Mouse (Mus musculus): ENCODE measurements around the gene Inava. TPM values are rescaled to one million over a fixed set of nuclear protein-coding genes. Genes with fewer than 3 reads are reported as not detected.

Inava gene
- total and polyA plus RNA-seq, 3 experiments: 0.29 TPM; not detected in 2

DNA sequence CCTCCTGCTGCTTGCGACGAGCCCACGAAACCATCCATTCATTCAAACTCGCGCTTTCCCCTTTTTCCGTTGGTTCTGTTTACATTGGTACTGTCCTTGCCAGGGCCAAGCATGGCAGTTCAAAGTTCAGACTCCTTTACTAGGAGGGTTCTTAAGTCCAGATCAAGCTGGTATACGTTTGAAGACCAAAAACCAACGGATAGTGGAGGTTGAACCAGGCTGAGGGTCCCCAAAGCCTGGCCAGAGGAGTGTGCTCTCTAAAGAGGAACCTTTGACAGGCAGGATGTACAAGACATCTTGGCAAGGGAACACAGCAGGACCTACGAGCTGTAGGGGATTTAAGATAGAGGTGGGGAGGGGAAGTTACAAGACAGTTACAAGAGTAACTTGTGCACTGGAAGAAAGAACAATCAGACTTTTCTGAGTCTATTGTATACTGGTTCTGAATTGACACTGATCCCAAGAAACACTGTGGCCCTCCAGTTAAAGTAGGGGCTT is 580 bp upstream of the Inava start:
- no peak for DNase-seq
- TF ChIP-seq POLR2A (IDR thresholded peaks at IDR 0.05; ENCODE audit: insufficient read depth, low read depth, low read length) (no peak), CTCF (IDR thresholded peaks at IDR 0.05) (peak; percentile 39), EP300 (IDR thresholded peaks at IDR 0.05; ENCODE audit: insufficient read depth, low read depth, low read length) (no peak)
- 8% methylated on average over 9 of the region's 9 CpGs for WGBS
- no peak overlapping the region for H3K27ac ChIP-seq
- H3K27me3 ChIP-seq (ENCODE audit: control insufficient read depth, insufficient read depth, low read length): peaks cover 11% of the 10 kb centered on the region
- H3K79me2 ChIP-seq (replicated peaks; ENCODE audit: control insufficient read depth, insufficient read depth, low read length): no peaks in the 10 kb centered on the region
- intact Hi-C loops (cut with DNase I): no loop called here
- no peaks in the 10 kb centered on the region for H3K36me3 ChIP-seq (ENCODE audit: control insufficient read depth, insufficient read depth, low read length)
- no peak overlapping the region for H3K9ac ChIP-seq (ENCODE audit: low read depth, low read length)
- peak overlapping the region; percentile 49 for H3K4me3 ChIP-seq
- no peaks in the 10 kb centered on the region for H3K4me1 ChIP-seq (ENCODE audit: control insufficient read depth, insufficient read depth, low read length)

DNA sequence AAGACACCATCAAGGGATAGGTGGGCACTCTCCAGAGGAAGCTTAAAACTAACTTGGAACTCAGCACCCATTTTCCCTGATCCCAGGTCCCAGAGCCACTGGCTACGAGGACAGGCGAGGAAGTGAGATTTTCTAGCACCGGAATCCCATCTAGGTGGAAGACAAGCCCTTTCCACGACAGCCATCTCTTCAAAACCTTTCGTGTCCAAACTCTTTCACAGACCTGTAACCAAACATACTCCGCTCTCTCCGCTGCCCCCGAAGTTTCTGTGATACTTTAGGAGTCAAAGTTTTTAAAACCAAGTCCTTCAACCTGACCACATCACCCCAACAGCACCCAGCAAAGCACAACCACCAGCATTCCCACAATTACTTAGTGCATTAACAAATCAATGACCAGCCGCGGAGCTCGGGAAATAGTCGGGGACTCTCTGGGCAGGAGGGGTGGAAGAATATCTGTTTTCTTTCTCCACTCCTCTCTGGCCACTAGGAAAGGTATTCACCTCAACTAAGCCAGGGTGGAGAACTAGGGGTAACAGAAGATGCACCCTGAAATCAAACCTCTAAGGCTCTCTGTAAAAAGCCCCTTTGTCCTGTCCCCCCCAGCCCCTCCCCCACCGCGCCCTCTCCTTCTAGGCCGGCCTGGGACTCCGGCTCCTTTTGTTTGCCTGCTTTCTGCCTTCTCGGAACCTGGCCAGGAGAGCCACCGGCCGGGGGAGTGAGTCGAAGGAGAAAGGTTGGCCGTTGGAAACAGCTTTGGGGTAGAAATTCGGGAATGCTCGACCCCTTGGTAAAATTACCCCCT is 876 bp downstream of the Inava start:
- H3K4me1 ChIP-seq (ENCODE audit: control insufficient read depth, insufficient read depth, low read length): no peaks in the 10 kb centered on the region
- no peak overlapping the region for H3K27ac ChIP-seq
- no peak overlapping the region for H3K9ac ChIP-seq (ENCODE audit: low read depth, low read length)
- H3K27me3 ChIP-seq (ENCODE audit: control insufficient read depth, insufficient read depth, low read length): peaks cover 11% of the 10 kb centered on the region
- no peak for DNase-seq
- no peaks in the 10 kb centered on the region for H3K79me2 ChIP-seq (replicated peaks; ENCODE audit: control insufficient read depth, insufficient read depth, low read length)
- H3K4me3 ChIP-seq: no peak overlapping the region
- intact Hi-C loops (cut with DNase I): no loop called here
- TF ChIP-seq CTCF (IDR thresholded peaks at IDR 0.05): no peak
- no peak for TF ChIP-seq POLR2A (IDR thresholded peaks at IDR 0.05; ENCODE audit: insufficient read depth, low read depth, low read length)
- no peak for TF ChIP-seq EP300 (IDR thresholded peaks at IDR 0.05; ENCODE audit: insufficient read depth, low read depth, low read length)
- 7% methylated on average over 23 of the region's 23 CpGs for WGBS
- no peaks in the 10 kb centered on the region for H3K36me3 ChIP-seq (ENCODE audit: control insufficient read depth, insufficient read depth, low read length)

DNA sequence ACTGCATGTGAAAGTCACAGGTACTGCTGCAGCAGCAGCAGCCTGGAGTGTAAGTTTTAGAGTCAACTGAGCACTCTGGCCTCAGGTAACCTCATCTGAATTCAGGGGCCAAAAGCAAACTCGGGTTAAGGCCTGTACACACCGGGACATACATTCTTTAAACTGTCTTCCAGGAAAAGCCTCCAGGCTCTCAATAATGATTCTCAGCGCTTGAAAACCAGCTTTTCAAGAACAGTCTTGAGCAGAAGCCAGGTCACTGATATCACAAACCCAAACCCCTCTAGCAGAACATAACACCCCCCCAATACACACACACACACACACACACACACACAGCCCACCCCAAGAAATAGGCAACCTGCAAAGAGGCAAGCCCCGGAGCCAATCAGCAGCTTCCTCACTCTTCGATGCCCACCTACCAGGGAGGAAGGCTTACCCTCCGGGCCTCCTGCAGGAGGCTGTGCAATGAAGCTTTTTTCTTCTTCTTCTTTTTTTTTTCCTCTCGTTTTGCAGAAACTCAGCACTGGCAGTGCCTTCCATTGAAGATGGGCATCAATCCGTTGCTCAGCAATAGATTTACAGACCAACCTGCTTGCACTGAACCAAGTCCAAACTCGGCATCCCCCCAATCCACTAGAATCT is 1.7 kb downstream of the Inava start:
- H3K9ac ChIP-seq (ENCODE audit: low read depth, low read length): no peak overlapping the region
- no peak overlapping the region for H3K4me3 ChIP-seq
- TF ChIP-seq POLR2A (IDR thresholded peaks at IDR 0.05; ENCODE audit: insufficient read depth, low read depth, low read length): no peak
- TF ChIP-seq CTCF (IDR thresholded peaks at IDR 0.05): no peak
- TF ChIP-seq EP300 (IDR thresholded peaks at IDR 0.05; ENCODE audit: insufficient read depth, low read depth, low read length): no peak
- no peak for DNase-seq
- 16% methylated on average over 9 of the region's 9 CpGs for WGBS
- no peak overlapping the region for H3K27ac ChIP-seq
- H3K4me1 ChIP-seq (ENCODE audit: control insufficient read depth, insufficient read depth, low read length): no peaks in the 10 kb centered on the region
- H3K36me3 ChIP-seq (ENCODE audit: control insufficient read depth, insufficient read depth, low read length): no peaks in the 10 kb centered on the region
- intact Hi-C loops (cut with DNase I): no loop called here
- no peaks in the 10 kb centered on the region for H3K79me2 ChIP-seq (replicated peaks; ENCODE audit: control insufficient read depth, insufficient read depth, low read length)
- H3K27me3 ChIP-seq (ENCODE audit: control insufficient read depth, insufficient read depth, low read length): peaks cover 11% of the 10 kb centered on the region

- H3K36me3 ChIP-seq (ENCODE audit: control insufficient read depth, insufficient read depth, low read length): no peaks in the 10 kb centered on the region
- no peak overlapping the region for H3K9ac ChIP-seq (ENCODE audit: low read depth, low read length)
- no peaks in the 10 kb centered on the region for H3K4me1 ChIP-seq (ENCODE audit: control insufficient read depth, insufficient read depth, low read length)
- H3K79me2 ChIP-seq (replicated peaks; ENCODE audit: control insufficient read depth, insufficient read depth, low read length): no peaks in the 10 kb centered on the region
- no peak overlapping the region for H3K4me3 ChIP-seq
- 20% methylated on average over 6 of the region's 6 CpGs for WGBS
- TF ChIP-seq POLR2A (IDR thresholded peaks at IDR 0.05; ENCODE audit: insufficient read depth, low read depth, low read length): no peak
- TF ChIP-seq EP300 (IDR thresholded peaks at IDR 0.05; ENCODE audit: insufficient read depth, low read depth, low read length): no peak
- no peak for TF ChIP-seq CTCF (IDR thresholded peaks at IDR 0.05)
- H3K27me3 ChIP-seq (ENCODE audit: control insufficient read depth, insufficient read depth, low read length): peaks cover 11% of the 10 kb centered on the region
- no peak for DNase-seq
- intact Hi-C loops (cut with DNase I): no loop called here
- H3K27ac ChIP-seq: no peak overlapping the region
Observed at GRCm38 (mm10) chr1:136231596-136231995, 2.5 kb downstream of the Inava start.

DNA sequence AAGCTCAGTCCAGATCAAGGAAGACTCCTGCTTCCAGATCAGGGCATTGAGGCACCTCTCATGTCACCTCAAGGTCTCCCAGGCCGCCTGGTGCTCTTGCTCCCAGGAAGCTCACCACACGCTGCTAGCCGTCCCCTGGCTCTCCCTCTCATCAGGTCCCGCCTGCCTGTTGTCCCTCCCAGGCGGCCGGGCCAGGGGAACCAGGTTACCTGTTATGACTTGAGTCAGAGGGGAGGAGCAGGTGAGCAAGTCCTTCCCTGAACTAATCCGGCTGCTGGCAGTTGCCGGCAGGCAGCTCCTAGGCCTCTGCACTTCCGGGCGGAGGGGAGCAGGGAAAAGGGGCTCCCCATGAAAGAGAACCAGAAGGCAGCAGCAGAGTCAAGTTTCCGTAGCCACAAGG is 3.9 kb downstream of the Inava start:
- TF ChIP-seq CTCF (IDR thresholded peaks at IDR 0.05): no peak
- no peak for TF ChIP-seq EP300 (IDR thresholded peaks at IDR 0.05; ENCODE audit: insufficient read depth, low read depth, low read length)
- TF ChIP-seq POLR2A (IDR thresholded peaks at IDR 0.05; ENCODE audit: insufficient read depth, low read depth, low read length): no peak
- Histone ChIP-seq H3K27me3 (ENCODE audit: control insufficient read depth, insufficient read depth, low read length) (peaks cover 11% of the 10 kb centered on the region), H3K4me3 (no peak overlapping the region), H3K27ac (no peak overlapping the region), H3K4me1 (ENCODE audit: control insufficient read depth, insufficient read depth, low read length) (no peaks in the 10 kb centered on the region), H3K9ac (ENCODE audit: low read depth, low read length) (no peak overlapping the region), H3K36me3 (ENCODE audit: control insufficient read depth, insufficient read depth, low read length) (no peaks in the 10 kb centered on the region), H3K79me2 (replicated peaks; ENCODE audit: control insufficient read depth, insufficient read depth, low read length) (no peaks in the 10 kb centered on the region)
- intact Hi-C loops (cut with DNase I): no loop called here
- DNase-seq: no peak
- WGBS: 75% methylated on average over 11 of the region's 11 CpGs

DNA sequence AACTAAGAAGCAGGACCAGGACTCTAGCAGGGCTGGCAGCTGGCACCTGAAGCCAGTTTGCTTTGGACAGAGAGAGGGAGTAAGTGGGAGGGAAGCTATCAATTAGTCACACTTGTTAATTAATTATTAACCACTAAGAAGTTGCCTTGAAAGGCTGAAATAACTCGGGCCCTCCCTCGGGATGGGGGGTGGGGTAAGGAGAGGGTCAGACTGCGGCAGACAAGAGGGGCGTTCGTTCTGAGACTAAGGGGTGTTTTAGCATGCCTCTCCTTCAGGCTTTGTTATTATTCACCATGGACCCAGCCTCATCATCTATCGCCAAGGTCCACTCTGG is 5.1 kb downstream of the Inava start:
- H3K36me3 ChIP-seq (ENCODE audit: control insufficient read depth, insufficient read depth, low read length): no peaks in the 10 kb centered on the region
- intact Hi-C loops (cut with DNase I): no loop called here

More for the DNA sequence above, 5.1 kb downstream of the Inava start:
- Histone ChIP-seq H3K27me3 (ENCODE audit: control insufficient read depth, insufficient read depth, low read length) (peaks cover 9% of the 10 kb centered on the region), H3K4me3 (no peak overlapping the region), H3K79me2 (replicated peaks; ENCODE audit: control insufficient read depth, insufficient read depth, low read length) (no peaks in the 10 kb centered on the region), H3K27ac (no peak overlapping the region), H3K4me1 (ENCODE audit: control insufficient read depth, insufficient read depth, low read length) (no peaks in the 10 kb centered on the region), H3K9ac (ENCODE audit: low read depth, low read length) (no peak overlapping the region)
- WGBS: 76% methylated on average over 6 of the region's 6 CpGs
- no peak for TF ChIP-seq CTCF (IDR thresholded peaks at IDR 0.05)
- TF ChIP-seq EP300 (IDR thresholded peaks at IDR 0.05; ENCODE audit: insufficient read depth, low read depth, low read length): no peak
- TF ChIP-seq POLR2A (IDR thresholded peaks at IDR 0.05; ENCODE audit: insufficient read depth, low read depth, low read length): no peak
- no peak for DNase-seq

Measured in heart, adult 2 months (tissue).